Mouse (Mus musculus): Measurements from ENCODE around the gene Usp31.

GRCm38 (mm10) chr7:121596401-121596800 is 110.7 kb downstream of the Usp31 start:
- TF ChIP-seq CTCF (IDR thresholded peaks at IDR 0.05): no peak
- TF ChIP-seq POLR2A (IDR thresholded peaks at IDR 0.05; ENCODE audit: insufficient read depth, low read depth, low read length): no peak
- TF ChIP-seq EP300 (IDR thresholded peaks at IDR 0.05; ENCODE audit: insufficient read depth, low read depth, low read length): no peak

Data from heart, adult 2 months (tissue).